Mouse (Mus musculus) c-Kit-positive CD71-positive TER-119-negative erythroid progenitor cells, embryonic 14.5 days (primary cell): ENCODE data around the gene Vmn2r71.

Source experiments
- DNase-seq: peaks from one replicate; pipeline ENCODE4 v3.0.0-alpha.2; 2013; ENCODE audit warnings: low read depth

The Vmn2r71 gene

DNA sequence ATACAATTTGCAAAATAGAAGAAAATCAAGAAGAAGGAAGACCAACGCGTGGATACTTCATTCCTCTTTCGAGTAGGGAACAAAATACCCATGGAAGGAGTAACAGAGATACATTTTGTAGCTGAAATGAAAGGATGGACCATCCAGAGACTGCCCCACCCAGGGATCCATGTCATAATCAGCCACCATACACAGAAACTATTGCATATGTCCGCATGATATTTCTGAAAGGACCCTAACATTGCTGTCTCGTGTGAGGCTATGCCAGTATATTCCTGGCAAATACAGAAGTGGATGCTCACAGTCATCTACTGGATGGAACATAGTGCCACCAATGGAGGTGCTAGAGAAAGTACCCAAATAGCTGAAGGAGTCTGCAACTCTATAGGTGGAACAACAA lies at the start of gene Vmn2r71:
Gene Vmn2r71, plus strand, starts transcription at position 301 of the 400 bp plus-strand sequence.
- DNase-seq: no peak

DNA sequence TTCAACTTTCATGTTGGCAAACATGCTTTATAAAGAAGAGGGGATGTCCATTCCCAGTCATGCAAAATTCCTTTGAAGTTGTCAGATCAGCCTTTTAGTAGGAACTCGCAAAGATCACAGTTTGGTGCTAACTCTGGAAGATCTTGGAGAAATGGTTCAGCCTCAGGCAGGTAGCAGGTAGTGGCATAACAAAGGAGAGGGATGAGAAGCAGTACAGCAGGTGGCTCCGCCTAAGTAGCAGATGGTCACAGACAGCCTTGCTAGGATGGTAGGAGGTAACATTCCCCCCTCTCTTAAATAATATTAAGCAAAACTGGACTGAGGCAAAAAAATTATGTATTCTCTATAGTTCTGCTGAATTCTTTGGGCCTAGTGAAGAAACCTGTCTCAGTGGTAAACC lies 20.8 kb upstream of the Vmn2r71 start:
- DNase-seq: no peak

DNA sequence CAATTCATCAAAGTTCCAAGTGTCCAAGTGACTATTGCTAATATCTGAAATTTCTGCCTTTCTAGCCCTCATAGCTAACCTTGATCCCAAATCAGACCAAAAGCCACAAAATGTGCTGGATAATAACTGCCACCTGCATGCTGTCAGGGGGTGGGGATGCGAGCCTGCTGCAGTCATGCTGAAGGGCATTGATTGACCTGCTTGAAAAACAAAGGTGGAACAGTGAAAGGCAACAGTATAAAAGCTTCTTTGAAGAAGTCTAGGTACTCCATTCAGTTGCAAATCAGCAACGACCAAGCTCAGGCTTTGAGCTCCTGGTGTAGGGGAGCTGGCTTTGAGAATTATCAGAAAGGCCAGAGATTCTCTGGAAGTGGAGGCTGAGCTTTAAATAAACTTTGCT lies 19.8 kb upstream of the Vmn2r71 start:
- DNase-seq: no peak

DNA sequence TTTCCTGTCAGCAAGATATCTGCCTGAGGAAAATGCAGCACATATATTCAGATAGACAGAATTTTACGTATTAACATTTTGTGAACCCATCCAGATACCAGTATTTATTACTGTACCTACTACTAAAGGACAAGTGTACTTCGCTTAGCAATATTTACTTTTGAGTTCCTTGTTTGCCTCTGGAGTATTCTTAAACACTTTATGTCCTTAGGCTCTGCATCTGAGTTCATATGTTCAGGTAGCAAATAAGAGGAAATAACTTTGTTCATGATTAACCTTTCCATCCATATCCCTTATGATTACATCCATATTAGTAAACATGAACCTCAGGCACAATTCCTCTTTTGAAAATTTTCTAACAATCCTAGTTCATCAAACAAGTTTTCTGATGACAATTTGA lies 6.2 kb downstream of the Vmn2r71 start, which contains the start of gene Vmn2r70:
Gene Vmn2r70, minus strand, starts transcription at position 101 of the 400 bp plus-strand sequence.
- DNase-seq: no peak
